Mouse (Mus musculus) kidney, adult 8-10 months (tissue): ENCODE results near the gene Golga1.

Experiments used
- DNase-seq, 2 experiments: peaks; one replicate each; pipeline ENCODE4 v3.0.0; 2022

Gene Golga1

GRCm38 (mm10) chr2:38973223-38973622 is 92.1 kb downstream of the Golga1 start:
- DNase-seq, result no peak

- DNase-seq, result no peak
Observed at GRCm38 (mm10) chr2:38970057-38970456, 95.3 kb downstream of the Golga1 start.

GRCm38 (mm10) chr2:38969650-38970049 is 95.7 kb downstream of the Golga1 start:
- DNase-seq, result no peak
